Mouse (Mus musculus): ENCODE measurements around the gene Fbxo2. TPM values are rescaled to one million over a fixed set of nuclear protein-coding genes. Genes with fewer than 3 reads are reported as not detected.
"Not testable (repeated sequence)": the region's sequence is repeated elsewhere in the genome, so short reads cannot be mapped to it uniquely, and the experiment has no call there.

Gene Fbxo2
- polyA plus RNA-seq, 1 experiment, result not detected

- Histone ChIP-seq H3K27ac (ENCODE audit: control insufficient read depth, insufficient read depth, low read depth, low read length, poor library complexity) (no peak overlapping the region), H3K4me1 (ENCODE audit: control insufficient read depth, insufficient read depth, low read length) (no peaks in the 10 kb centered on the region), H3K4me3 (replicated peaks; ENCODE audit: control insufficient read depth, low read depth, low read length) (no peak overlapping the region)
- TF ChIP-seq CTCF (IDR thresholded peaks at IDR 0.05; ENCODE audit: control insufficient read depth, insufficient read depth, low read length) (no peak), POLR2A (IDR thresholded peaks at IDR 0.05; ENCODE audit: borderline replicate concordance, control insufficient read depth, low read depth, low read length) (no peak)
- 8% methylated on average over 30 of the region's 30 CpGs for WGBS
Observed at GRCm38 (mm10) chr4:148173811-148174494, 13.5 kb downstream of the Fbxo2 start.

- WGBS, result 26% methylated on average over 12 of the region's 12 CpGs
- H3K4me1 ChIP-seq (ENCODE audit: control insufficient read depth, insufficient read depth, low read length), result no peaks in the 10 kb centered on the region
- no peak overlapping the region for H3K27ac ChIP-seq (ENCODE audit: control insufficient read depth, insufficient read depth, low read depth, low read length, poor library complexity)
- TF ChIP-seq POLR2A (IDR thresholded peaks at IDR 0.05; ENCODE audit: borderline replicate concordance, control insufficient read depth, low read depth, low read length), result no peak
- no peak for TF ChIP-seq CTCF (IDR thresholded peaks at IDR 0.05; ENCODE audit: control insufficient read depth, insufficient read depth, low read length)
- H3K4me3 ChIP-seq (replicated peaks; ENCODE audit: control insufficient read depth, low read depth, low read length), result no peak overlapping the region
Observed at GRCm38 (mm10) chr4:148174495-148174862, 14.1 kb downstream of the Fbxo2 start.

- WGBS, result 7% methylated on average over 5 of the region's 6 CpGs
- H3K4me1 ChIP-seq (ENCODE audit: control insufficient read depth, insufficient read depth, low read length); H3K27ac ChIP-seq (ENCODE audit: control insufficient read depth, insufficient read depth, low read depth, low read length, poor library complexity); H3K4me3 ChIP-seq (replicated peaks; ENCODE audit: control insufficient read depth, low read depth, low read length): not testable (repeated sequence)
Observed at GRCm38 (mm10) chr4:148176603-148177002, 16.2 kb downstream of the Fbxo2 start.

DNA sequence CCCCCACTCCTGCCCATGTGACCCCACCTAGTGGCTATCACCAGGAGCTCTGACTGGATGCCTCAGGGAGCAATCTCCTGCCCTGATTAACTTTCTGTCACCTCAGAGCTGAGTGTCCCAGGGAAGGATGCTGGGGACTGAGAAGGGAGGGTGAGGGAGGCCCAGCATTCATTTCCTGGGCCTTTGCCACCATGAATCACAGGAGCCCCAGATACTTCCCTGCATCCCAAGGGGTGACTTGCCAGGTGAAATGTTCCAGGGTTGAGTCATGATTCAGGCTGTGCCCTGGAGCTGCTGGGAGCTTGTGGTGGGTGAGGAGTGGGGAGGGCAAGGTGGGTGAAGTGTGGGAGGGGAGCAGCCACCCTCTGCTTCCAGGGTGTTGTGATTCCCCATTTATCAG is 17.3 kb downstream of the Fbxo2 start:
- H3K4me3 ChIP-seq (replicated peaks; ENCODE audit: control insufficient read depth, low read depth, low read length), result no peak overlapping the region
- H3K27ac ChIP-seq (ENCODE audit: control insufficient read depth, insufficient read depth, low read depth, low read length, poor library complexity), result no peak overlapping the region
- no peaks in the 10 kb centered on the region for H3K4me1 ChIP-seq (ENCODE audit: control insufficient read depth, insufficient read depth, low read length)
- no peak for TF ChIP-seq POLR2A (IDR thresholded peaks at IDR 0.05; ENCODE audit: borderline replicate concordance, control insufficient read depth, low read depth, low read length)
- no peak for TF ChIP-seq CTCF (IDR thresholded peaks at IDR 0.05; ENCODE audit: control insufficient read depth, insufficient read depth, low read length)

GRCm38 (mm10) chr4:148181483-148181882 is 21.1 kb downstream of the Fbxo2 start:
- H3K4me1 ChIP-seq (ENCODE audit: control insufficient read depth, insufficient read depth, low read length), result no peaks in the 10 kb centered on the region
- TF ChIP-seq CTCF (IDR thresholded peaks at IDR 0.05; ENCODE audit: control insufficient read depth, insufficient read depth, low read length), result no peak
- no peak for TF ChIP-seq POLR2A (IDR thresholded peaks at IDR 0.05; ENCODE audit: borderline replicate concordance, control insufficient read depth, low read depth, low read length)
- no peak overlapping the region for H3K4me3 ChIP-seq (replicated peaks; ENCODE audit: control insufficient read depth, low read depth, low read length)
- H3K27ac ChIP-seq (ENCODE audit: control insufficient read depth, insufficient read depth, low read depth, low read length, poor library complexity), result no peak overlapping the region
- WGBS, result 83% methylated on average over 12 of the region's 12 CpGs

- Histone ChIP-seq H3K27ac (ENCODE audit: control insufficient read depth, insufficient read depth, low read depth, low read length, poor library complexity) (no peak overlapping the region), H3K4me3 (replicated peaks; ENCODE audit: control insufficient read depth, low read depth, low read length) (no peak overlapping the region), H3K4me1 (ENCODE audit: control insufficient read depth, insufficient read depth, low read length) (no peaks in the 10 kb centered on the region)
- 36% methylated on average over 8 of the region's 8 CpGs for WGBS
- no peak for TF ChIP-seq POLR2A (IDR thresholded peaks at IDR 0.05; ENCODE audit: borderline replicate concordance, control insufficient read depth, low read depth, low read length)
- TF ChIP-seq CTCF (IDR thresholded peaks at IDR 0.05; ENCODE audit: control insufficient read depth, insufficient read depth, low read length), result no peak
Observed at GRCm38 (mm10) chr4:148182363-148182762, 21.9 kb downstream of the Fbxo2 start.

- WGBS, result 66% methylated on average over 9 of the region's 9 CpGs
- no peak for TF ChIP-seq CTCF (IDR thresholded peaks at IDR 0.05; ENCODE audit: control insufficient read depth, insufficient read depth, low read length)
- no peak for TF ChIP-seq POLR2A (IDR thresholded peaks at IDR 0.05; ENCODE audit: borderline replicate concordance, control insufficient read depth, low read depth, low read length)
- H3K4me1 ChIP-seq (ENCODE audit: control insufficient read depth, insufficient read depth, low read length), result no peaks in the 10 kb centered on the region
- H3K27ac ChIP-seq (ENCODE audit: control insufficient read depth, insufficient read depth, low read depth, low read length, poor library complexity), result no peak overlapping the region
- no peak overlapping the region for H3K4me3 ChIP-seq (replicated peaks; ENCODE audit: control insufficient read depth, low read depth, low read length)
Observed at GRCm38 (mm10) chr4:148184564-148184963, 24.1 kb downstream of the Fbxo2 start.

- 57% methylated on average over 4 of the region's 4 CpGs for WGBS
- Histone ChIP-seq H3K27ac (ENCODE audit: control insufficient read depth, insufficient read depth, low read depth, low read length, poor library complexity) (no peak overlapping the region), H3K4me1 (ENCODE audit: control insufficient read depth, insufficient read depth, low read length) (no peaks in the 10 kb centered on the region), H3K4me3 (replicated peaks; ENCODE audit: control insufficient read depth, low read depth, low read length) (no peak overlapping the region)
- TF ChIP-seq POLR2A (IDR thresholded peaks at IDR 0.05; ENCODE audit: borderline replicate concordance, control insufficient read depth, low read depth, low read length) (no peak), CTCF (IDR thresholded peaks at IDR 0.05; ENCODE audit: control insufficient read depth, insufficient read depth, low read length) (peak; percentile 30; the same call in 1 of the 2 replicates)
Observed at GRCm38 (mm10) chr4:148185819-148186218, 25.4 kb downstream of the Fbxo2 start.

DNA sequence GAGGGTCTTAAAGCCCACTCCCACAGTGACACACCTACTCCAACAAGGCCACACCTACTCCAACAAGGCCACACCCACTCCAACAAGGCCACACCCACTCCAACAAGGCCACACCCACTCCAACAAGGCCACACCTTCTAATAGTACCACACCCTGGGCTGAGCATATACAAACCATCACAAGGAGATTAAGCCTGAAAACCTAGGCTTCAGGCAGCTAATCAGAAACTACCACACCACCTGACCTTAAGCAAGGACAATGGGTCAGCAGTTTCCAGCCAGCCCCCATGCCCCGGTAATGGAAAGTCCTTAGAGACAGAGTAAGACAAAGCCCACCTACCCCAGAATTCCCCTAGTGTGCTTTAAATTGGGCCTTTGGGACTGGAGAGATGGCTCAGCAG is 28.3 kb downstream of the Fbxo2 start:
- not testable (repeated sequence) for H3K27ac ChIP-seq (ENCODE audit: control insufficient read depth, insufficient read depth, low read depth, low read length, poor library complexity); H3K4me3 ChIP-seq (replicated peaks; ENCODE audit: control insufficient read depth, low read depth, low read length); H3K4me1 ChIP-seq (ENCODE audit: control insufficient read depth, insufficient read depth, low read length)
- WGBS, result 72% methylated on average over 1 of the region's 1 CpGs

Data from bone marrow, adult 2 months (tissue).